Mouse (Mus musculus) midbrain, postnatal 0 days (tissue): ENCODE results near the gene Krt39. TPM values are rescaled to one million over a fixed set of nuclear protein-coding genes. Genes with fewer than 3 reads are reported as not detected.
A peak's percentile ranks its signal among the peaks of the same experiment; 100 is the strongest.

ENCODE experiments used
- ATAC-seq: fragments of 200-750 bp; cut with Nextera tagmentation; 2 replicates; pipeline ENCODE4 v1.8.0; 2017; ENCODE audit warnings: moderate number of reproducible peaks, mild to moderate bottlenecking, moderate TSS enrichment, moderate library complexity; ENCODE audit not compliant: low FRiP score
- DNase-seq: peaks from one replicate; pipeline ENCODE4 v3.0.0-alpha.2; 2015; ENCODE audit warnings: low spot score
- H3K27ac ChIP-seq: fragments of 300-500 bp; sonication (generic); 2 replicates; pipeline ENCODE4 v1.5.1; 2014; ENCODE audit warnings: low read depth, mild to moderate bottlenecking, low read length, mixed read lengths
- H3K27me3 ChIP-seq: fragments of 300-500 bp; sonication (generic); 2 replicates; pipeline ENCODE4 v1.6.1; 2014; ENCODE audit warnings: low read length, control low read depth, mixed read lengths; ENCODE audit not compliant: insufficient read depth
- H3K36me3 ChIP-seq: fragments of 300-500 bp; sonication (generic); 2 replicates; pipeline ENCODE4 v1.6.1; 2014; ENCODE audit warnings: low read length, control low read depth, mixed read lengths; ENCODE audit not compliant: insufficient read depth
- H3K4me1 ChIP-seq: fragments of 300-500 bp; sonication (generic); 2 replicates; pipeline ENCODE4 v1.6.1; 2014; ENCODE audit warnings: mild to moderate bottlenecking, control low read depth, antibody characterized with exemption, low read length, mixed read lengths; ENCODE audit not compliant: insufficient read depth
- H3K4me2 ChIP-seq: fragments of 300-500 bp; sonication (generic); 2 replicates; pipeline ENCODE4 v1.6.1; 2014; ENCODE audit warnings: low read depth, mild to moderate bottlenecking, low read length, mixed read lengths; ENCODE audit not compliant: poor library complexity, severe bottlenecking
- H3K4me3 ChIP-seq: fragments of 300-500 bp; sonication (generic); 2 replicates; pipeline ENCODE4 v1.5.1; 2014; ENCODE audit warnings: low read depth, mild to moderate bottlenecking, low read length, moderate library complexity
- H3K9ac ChIP-seq: fragments of 300-500 bp; sonication (generic); replicated peaks from 2 replicates; pipeline ENCODE4 v1.6.1; 2014; ENCODE audit warnings: mild to moderate bottlenecking, low read length, moderate library complexity, mixed read lengths; ENCODE audit not compliant: poor library complexity, severe bottlenecking
- H3K9me3 ChIP-seq: fragments of 300-500 bp; sonication (generic); 2 replicates; pipeline ENCODE4 v1.6.1; 2016; ENCODE audit warnings: low read length, control low read depth
- CTCF ChIP-seq: IDR thresholded peaks from 2 replicates; pipeline ENCODE4 v1.5.1; 2016; ENCODE audit warnings: antibody characterized with exemption, mild to moderate bottlenecking
- WGBS: fragments of 180-500 bp; shearing (Covaris S2); extraction: QIAGEN DNeasy Blood & Tissue Kit; methylation state at CpG from one replicate; pipeline ENCODE4 v1.1.7; 2014; 5-methylcytosine and 5-hydroxymethylcytosine counted together
- polyA plus RNA-seq: library from polyadenylated mRNA; unstranded; fragments of >200 nt; fragmentation: Nextera tagmentation; extraction: Ambion mirVana; gene quantifications from 2 replicates; pipeline ENCODE4 v1.2.1, GENCODE M21; 2015
- total RNA-seq: library from RNA; depleted of rRNA; stranded (reverse); fragments of >200 nt; gene quantifications from 2 replicates; pipeline ENCODE4 v1.2.3, GENCODE M21; 2014; rRNA removed

Krt39 gene
- total and polyA plus RNA-seq, 2 experiments from 2014 or later, result not detected

GRCm38 (mm10) chr11:99468566-99468965, 52.6 kb downstream of the Krt39 start:
- Histone ChIP-seq H3K4me3 (no peak overlapping the region), H3K4me2 (no peak overlapping the region), H3K27me3 (no peaks in the 10 kb centered on the region), H3K27ac (no peak overlapping the region), H3K9ac (no peak overlapping the region), H3K9me3 (no peaks in the 10 kb centered on the region), H3K4me1 (no peaks in the 10 kb centered on the region; the same call in 1 of the 2 replicates), H3K36me3 (no peaks in the 10 kb centered on the region)
- DNase-seq (no peak), ATAC-seq (no peak)
- no peak for TF ChIP-seq CTCF
- 89% methylated on average over 11 of the region's 11 CpGs for WGBS

- no peaks in the 10 kb centered on the region; the same call in 1 of the 2 replicates for H3K4me1 ChIP-seq
- DNase-seq (no peak), ATAC-seq (no peak)
- no peaks in the 10 kb centered on the region for H3K36me3 ChIP-seq
- WGBS, result 30% methylated on average over 7 of the region's 7 CpGs
- H3K27me3 ChIP-seq, result no peaks in the 10 kb centered on the region
- H3K27ac ChIP-seq, result no peak overlapping the region
- TF ChIP-seq CTCF, result no peak
- no peak overlapping the region for H3K9ac ChIP-seq
- no peaks in the 10 kb centered on the region for H3K9me3 ChIP-seq
- no peak overlapping the region for H3K4me2 ChIP-seq
- no peak overlapping the region for H3K4me3 ChIP-seq
Observed at GRCm38 (mm10) chr11:99466316-99466715, 54.8 kb downstream of the Krt39 start.

- no peaks in the 10 kb centered on the region for H3K36me3 ChIP-seq
- WGBS, result 7% methylated on average over 5 of the region's 5 CpGs
- H3K27me3 ChIP-seq, result no peaks in the 10 kb centered on the region
- no peak overlapping the region for H3K4me3 ChIP-seq
- H3K27ac ChIP-seq, result no peak overlapping the region
- H3K4me1 ChIP-seq, result no peaks in the 10 kb centered on the region; the same call in 1 of the 2 replicates
- H3K9me3 ChIP-seq, result no peaks in the 10 kb centered on the region
- ATAC-seq, result no peak
- peak; percentile 91 for DNase-seq
- peak; percentile 86 for TF ChIP-seq CTCF
- no peak overlapping the region for H3K9ac ChIP-seq
- H3K4me2 ChIP-seq, result no peak overlapping the region
Observed at GRCm38 (mm10) chr11:99464836-99465235, 56.3 kb downstream of the Krt39 start.

Other genes with a start within 250 kb of the Krt39 start
- gene Krt24, start 236.1 kb downstream of the Krt39 start, total RNA-seq, result not detected in 2 replicates
- 0.07 and 0.21 TPM in 2 replicates for gene Krt24, start 236.1 kb downstream of the Krt39 start, polyA plus RNA-seq
- 0.11 and 0.19 TPM in 2 replicates for gene Krt25, start 198.4 kb downstream of the Krt39 start, total RNA-seq
- 0.29 and 0.54 TPM in 2 replicates for gene Krt25, start 198.4 kb downstream of the Krt39 start, polyA plus RNA-seq
- gene Krt26, start 183.4 kb downstream of the Krt39 start, total RNA-seq, result 0.11 and 1.2 TPM in 2 replicates
- gene Krt26, start 183.4 kb downstream of the Krt39 start, polyA plus RNA-seq, result 0.46 and 0.54 TPM in 2 replicates
- gene Krt27, start 170.2 kb downstream of the Krt39 start, total RNA-seq, result 1.0 TPM in 1 of 2 replicates, not detected in the other
- 0.22 and 0.28 TPM in 2 replicates for gene Krt27, start 170.2 kb downstream of the Krt39 start, polyA plus RNA-seq
- gene Krt28, start 146.4 kb downstream of the Krt39 start, total RNA-seq, result 0.93 TPM in 1 of 2 replicates, not detected in the other
- 0.33 and 0.66 TPM in 2 replicates for gene Krt28, start 146.4 kb downstream of the Krt39 start, polyA plus RNA-seq
- gene Krt10, start 132.0 kb downstream of the Krt39 start, total RNA-seq, result 6.7 and 18.3 TPM in 2 replicates
- 35.7 and 39.2 TPM in 2 replicates for gene Krt10, start 132.0 kb downstream of the Krt39 start, polyA plus RNA-seq
- gene Krt12, start 99.1 kb downstream of the Krt39 start, total RNA-seq, result 2.0 TPM in 1 of 2 replicates, not detected in the other
- gene Krt12, start 99.1 kb downstream of the Krt39 start, polyA plus RNA-seq, result 0.21 and 0.31 TPM in 2 replicates
- gene Krt20, start 83.2 kb downstream of the Krt39 start, total RNA-seq, result not detected in 2 replicates
- gene Krt20, start 83.2 kb downstream of the Krt39 start, polyA plus RNA-seq, result 0.13 and 0.36 TPM in 2 replicates
- gene Krt23, start 28.2 kb downstream of the Krt39 start, total RNA-seq, result 0.16 TPM in 1 of 2 replicates, not detected in the other
- 0.32 TPM in 1 of 2 replicates, not detected in the other for gene Krt23, start 28.2 kb downstream of the Krt39 start, polyA plus RNA-seq
- not detected in 2 replicates for gene Krt40, start 21.8 kb upstream of the Krt39 start, total RNA-seq
- gene Krt40, start 21.8 kb upstream of the Krt39 start, polyA plus RNA-seq, result not detected in 2 replicates
- not detected in 2 replicates for gene Krtap3-3, start 29.5 kb upstream of the Krt39 start, total RNA-seq
- not detected in 2 replicates for gene Krtap3-3, start 29.5 kb upstream of the Krt39 start, polyA plus RNA-seq
- not detected in 2 replicates for gene Krtap3-2, start 35.5 kb upstream of the Krt39 start, total RNA-seq
- gene Krtap3-2, start 35.5 kb upstream of the Krt39 start, polyA plus RNA-seq, result not detected in 2 replicates
- gene Gm11939, start 38.1 kb upstream of the Krt39 start, total RNA-seq, result not detected in 2 replicates
- not detected in 2 replicates for gene Gm11939, start 38.1 kb upstream of the Krt39 start, polyA plus RNA-seq
- not detected in 2 replicates for gene Krtap3-1, start 45.3 kb upstream of the Krt39 start, total RNA-seq
- gene Krtap3-1, start 45.3 kb upstream of the Krt39 start, polyA plus RNA-seq, result not detected in 2 replicates
- gene Krtap1-5, start 59.7 kb upstream of the Krt39 start, total RNA-seq, result not detected in 2 replicates
- gene Krtap1-5, start 59.7 kb upstream of the Krt39 start, polyA plus RNA-seq, result not detected in 2 replicates
- not detected in 2 replicates for gene Krtap1-4, start 62.3 kb upstream of the Krt39 start, total RNA-seq
- gene Krtap1-4, start 62.3 kb upstream of the Krt39 start, polyA plus RNA-seq, result not detected in 2 replicates
- gene Krtap1-3, start 70.0 kb upstream of the Krt39 start, total RNA-seq, result not detected in 2 replicates
- not detected in 2 replicates for gene Krtap1-3, start 70.0 kb upstream of the Krt39 start, polyA plus RNA-seq
- gene Krtap9-3, start 76.8 kb upstream of the Krt39 start, total RNA-seq, result not detected in 2 replicates
- not detected in 2 replicates for gene Krtap9-3, start 76.8 kb upstream of the Krt39 start, polyA plus RNA-seq
- gene Gm11938, start 82.0 kb upstream of the Krt39 start, total RNA-seq, result not detected in 2 replicates
- not detected in 2 replicates for gene Gm11938, start 82.0 kb upstream of the Krt39 start, polyA plus RNA-seq
- not detected in 2 replicates for gene Gm11937, start 88.9 kb upstream of the Krt39 start, total RNA-seq
- gene Gm11937, start 88.9 kb upstream of the Krt39 start, polyA plus RNA-seq, result not detected in 2 replicates
- gene Krtap2-4, start 93.5 kb upstream of the Krt39 start, total RNA-seq, result not detected in 2 replicates
- gene Krtap2-4, start 93.5 kb upstream of the Krt39 start, polyA plus RNA-seq, result not detected in 2 replicates
- gene Gm11562, start 99.1 kb upstream of the Krt39 start, total RNA-seq, result not detected in 2 replicates
- not detected in 2 replicates for gene Gm11562, start 99.1 kb upstream of the Krt39 start, polyA plus RNA-seq
- gene Krtap4-1, start 106.9 kb upstream of the Krt39 start, total RNA-seq, result not detected in 2 replicates
- gene Krtap4-1, start 106.9 kb upstream of the Krt39 start, polyA plus RNA-seq, result not detected in 2 replicates
- gene Krtap4-2, start 113.7 kb upstream of the Krt39 start, total RNA-seq, result not detected in 2 replicates
- gene Krtap4-2, start 113.7 kb upstream of the Krt39 start, polyA plus RNA-seq, result not detected in 2 replicates
- not detected in 2 replicates for gene Krtap4-7, start 122.8 kb upstream of the Krt39 start, total RNA-seq
- not detected in 2 replicates for gene Krtap4-7, start 122.8 kb upstream of the Krt39 start, polyA plus RNA-seq
- gene Gm11555, start 128.9 kb upstream of the Krt39 start, total RNA-seq, result not detected in 2 replicates
- not detected in 2 replicates for gene Gm11555, start 128.9 kb upstream of the Krt39 start, polyA plus RNA-seq
- gene Gm11563, start 137.6 kb upstream of the Krt39 start, total RNA-seq, result not detected in 2 replicates
- gene Gm11563, start 137.6 kb upstream of the Krt39 start, polyA plus RNA-seq, result not detected in 2 replicates
- not detected in 2 replicates for gene Krtap4-6, start 144.6 kb upstream of the Krt39 start, total RNA-seq
- not detected in 2 replicates for gene Krtap4-6, start 144.6 kb upstream of the Krt39 start, polyA plus RNA-seq
- not detected in 2 replicates for gene Gm14190, start 169.4 kb upstream of the Krt39 start, total RNA-seq
- not detected in 2 replicates for gene Gm14190, start 169.4 kb upstream of the Krt39 start, polyA plus RNA-seq
- gene Gm14180, start 213.0 kb upstream of the Krt39 start, total RNA-seq, result not detected in 2 replicates
- not detected in 2 replicates for gene Gm14180, start 213.0 kb upstream of the Krt39 start, polyA plus RNA-seq